Mouse (Mus musculus) kidney, embryonic 14.5 days (tissue): ENCODE measurements around the gene Sepsecs. TPM values are rescaled to one million over a fixed set of nuclear protein-coding genes. Genes with fewer than 3 reads are reported as not detected.

Source experiments
- ATAC-seq: fragments of 200-750 bp; cut with Nextera tagmentation; 2 replicates; pipeline ENCODE4 v1.8.0; 2017; ENCODE audit warnings: moderate number of reproducible peaks, mild to moderate bottlenecking, moderate TSS enrichment, moderate library complexity; ENCODE audit not compliant: low FRiP score, low TSS enrichment
- H3K27ac ChIP-seq: fragments of 300-500 bp; sonication (generic); 2 replicates; pipeline ENCODE4 v1.5.1; 2014; ENCODE audit warnings: low read depth, mild to moderate bottlenecking, low read length, moderate library complexity, mixed read lengths
- H3K27me3 ChIP-seq: fragments of 300-500 bp; sonication (generic); 2 replicates; pipeline ENCODE4 v1.6.1; 2014; ENCODE audit warnings: mild to moderate bottlenecking, low read length; ENCODE audit not compliant: control insufficient read depth, insufficient read depth
- H3K36me3 ChIP-seq: fragments of 300-500 bp; sonication (generic); 2 replicates; pipeline ENCODE4 v1.6.1; 2014; ENCODE audit warnings: low read length, mixed read lengths; ENCODE audit not compliant: control insufficient read depth, insufficient read depth
- H3K4me1 ChIP-seq: fragments of 300-500 bp; sonication (generic); 2 replicates; pipeline ENCODE4 v1.6.1; 2014; ENCODE audit warnings: low read length, mixed read lengths; ENCODE audit not compliant: control insufficient read depth, insufficient read depth
- H3K4me2 ChIP-seq: fragments of 300-500 bp; sonication (generic); replicated peaks from 2 replicates; pipeline ENCODE4 v1.6.1; 2014; ENCODE audit warnings: low read depth, mild to moderate bottlenecking, low read length
- H3K4me3 ChIP-seq: fragments of 300-500 bp; sonication (generic); 2 replicates; pipeline ENCODE4 v1.5.1; 2014; ENCODE audit warnings: mild to moderate bottlenecking, low read length
- H3K9ac ChIP-seq: fragments of 300-500 bp; sonication (generic); 2 replicates; pipeline ENCODE4 v1.6.1; 2014; ENCODE audit warnings: low read depth, mild to moderate bottlenecking, low read length, moderate library complexity
- H3K9me3 ChIP-seq: fragments of 300-500 bp; sonication (generic); 2 replicates; pipeline ENCODE4 v1.6.1; 2016; ENCODE audit warnings: low read length; ENCODE audit not compliant: control insufficient read depth
- WGBS: fragments of 180-500 bp; shearing (Covaris S2); extraction: QIAGEN DNeasy Blood & Tissue Kit; methylation state at CpG from one replicate; pipeline ENCODE4 v1.1.7; 2014; 5-methylcytosine and 5-hydroxymethylcytosine counted together
- polyA plus RNA-seq: library from polyadenylated mRNA; unstranded; fragments of >200 nt; fragmentation: Nextera tagmentation; extraction: Ambion mirVana; gene quantifications from 2 replicates; pipeline ENCODE4 v1.2.1, GENCODE M21; 2014

The Sepsecs gene
- polyA plus RNA-seq, 1 experiment from 2014 or later, result 9.2 TPM

DNA sequence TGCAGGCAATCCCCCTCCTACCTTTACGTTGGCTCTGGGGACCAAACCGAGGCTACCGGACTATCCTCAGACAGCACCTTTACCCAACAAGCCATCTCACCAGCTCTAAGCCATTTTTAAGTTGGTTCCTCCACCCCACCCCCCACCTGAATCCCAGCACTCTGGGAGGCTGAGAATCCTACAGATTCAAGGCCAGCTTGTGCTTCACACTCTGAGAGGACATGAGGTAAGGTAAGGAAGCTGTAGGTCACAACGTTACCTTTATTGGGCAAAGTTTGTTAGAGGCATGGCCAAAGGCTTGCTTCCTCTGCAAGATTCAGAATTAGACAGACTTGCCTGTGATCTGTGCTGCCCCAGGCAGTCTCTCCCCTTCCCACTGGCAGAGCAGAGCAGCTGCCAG is 10.7 kb upstream of the Sepsecs start:
- Histone ChIP-seq H3K9ac (no peak overlapping the region), H3K9me3 (no peaks in the 10 kb centered on the region), H3K27ac (no peak overlapping the region), H3K4me2 (no peak overlapping the region), H3K4me1 (no peaks in the 10 kb centered on the region), H3K36me3 (no peaks in the 10 kb centered on the region), H3K27me3 (no peaks in the 10 kb centered on the region), H3K4me3 (no peak overlapping the region)
- ATAC-seq, result no peak
- WGBS, result 71% methylated on average over 4 of the region's 4 CpGs

DNA sequence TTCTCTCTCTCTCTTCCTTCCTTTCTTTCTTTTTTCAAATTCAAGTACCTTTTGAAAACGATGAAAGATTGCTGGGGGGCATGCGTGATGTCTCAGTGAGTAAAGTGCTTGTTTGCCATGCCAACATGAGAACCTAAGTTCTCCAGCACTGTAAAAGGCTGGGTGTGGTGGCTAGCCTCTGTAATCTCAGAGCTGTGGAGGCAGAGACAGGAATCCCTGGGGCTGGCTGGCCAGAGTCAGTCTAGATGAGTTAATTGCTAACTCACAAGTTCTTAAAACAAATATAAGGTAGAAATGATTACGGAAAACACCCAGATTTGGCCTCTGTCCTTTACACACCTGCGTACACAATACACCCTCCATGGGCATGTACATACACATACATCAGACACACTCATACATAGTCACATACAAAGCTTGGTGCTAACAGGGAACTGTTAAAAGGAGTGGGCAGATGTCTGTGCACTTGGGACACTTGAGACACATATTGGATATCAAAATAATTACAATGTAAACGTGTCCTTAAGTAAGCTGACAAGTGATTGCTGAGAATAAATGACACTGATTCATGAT is 9.1 kb upstream of the Sepsecs start:
- Histone ChIP-seq H3K9me3 (no peaks in the 10 kb centered on the region), H3K27me3 (no peaks in the 10 kb centered on the region), H3K27ac (no peak overlapping the region), H3K4me1 (no peaks in the 10 kb centered on the region), H3K4me2 (no peak overlapping the region), H3K4me3 (no peak overlapping the region), H3K36me3 (no peaks in the 10 kb centered on the region), H3K9ac (no peak overlapping the region)
- ATAC-seq, result no peak
- 81% methylated on average over 5 of the region's 5 CpGs for WGBS

DNA sequence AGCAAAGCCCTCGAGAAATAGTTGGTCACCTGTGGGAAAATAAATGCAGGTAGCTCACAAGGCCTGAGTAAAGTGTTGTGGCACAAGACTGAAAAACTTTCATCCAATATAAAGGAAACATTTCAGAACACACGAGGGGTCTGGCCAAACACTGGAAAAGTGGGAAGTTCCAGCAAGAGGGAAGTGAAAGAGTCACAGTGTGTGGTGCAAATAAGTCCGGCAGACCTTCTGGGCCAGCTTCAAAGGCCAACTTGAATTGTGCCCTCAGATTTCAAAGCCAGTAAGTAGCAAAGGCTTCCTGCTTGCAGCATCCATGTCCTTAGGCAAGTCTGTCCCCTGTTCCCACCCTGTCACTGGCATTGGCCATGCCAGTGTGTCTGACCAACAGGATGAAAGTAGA is 7.6 kb upstream of the Sepsecs start:
- Histone ChIP-seq H3K4me2 (no peak overlapping the region), H3K9ac (no peak overlapping the region), H3K36me3 (no peaks in the 10 kb centered on the region), H3K4me3 (no peak overlapping the region), H3K9me3 (no peaks in the 10 kb centered on the region), H3K27me3 (no peaks in the 10 kb centered on the region), H3K4me1 (no peaks in the 10 kb centered on the region), H3K27ac (no peak overlapping the region)
- WGBS, result 74% methylated on average over 3 of the region's 3 CpGs
- no peak for ATAC-seq

DNA sequence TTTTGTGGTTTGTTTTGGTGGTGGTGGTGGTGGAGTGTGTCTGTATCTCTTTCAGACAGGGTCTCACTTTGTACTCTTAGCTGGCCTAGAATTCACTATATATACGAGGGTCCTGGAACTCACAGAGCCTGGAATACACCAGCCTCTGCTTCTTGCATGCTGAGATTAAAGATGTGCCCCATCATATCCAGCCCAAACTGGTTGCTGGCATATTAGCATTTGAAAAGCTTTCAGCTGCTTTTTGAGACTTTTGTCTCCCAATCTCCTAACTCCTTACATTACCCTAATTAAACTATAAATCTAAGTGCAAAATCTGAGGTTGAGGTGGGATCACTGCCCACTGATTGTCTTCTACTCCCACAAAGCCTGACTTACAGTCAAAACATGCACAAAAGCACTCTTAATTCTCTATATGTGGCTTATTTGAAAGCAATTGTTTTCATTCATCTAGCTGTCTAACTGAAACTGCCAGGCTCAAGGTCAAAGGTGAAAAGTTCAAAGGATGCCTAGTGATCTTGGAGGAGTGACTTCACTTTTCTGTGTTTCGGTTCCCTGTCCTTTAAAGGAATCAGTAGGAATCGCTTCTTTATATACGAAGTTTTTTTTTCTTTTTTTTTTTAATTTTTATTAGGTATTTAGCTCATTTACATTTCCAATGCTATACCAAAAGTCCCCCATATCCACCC is 5.0 kb upstream of the Sepsecs start:
- Histone ChIP-seq H3K9ac (no peak overlapping the region), H3K4me1 (no peaks in the 10 kb centered on the region), H3K27me3 (no peaks in the 10 kb centered on the region), H3K27ac (no peak overlapping the region), H3K4me3 (no peak overlapping the region), H3K4me2 (no peak overlapping the region), H3K9me3 (no peaks in the 10 kb centered on the region), H3K36me3 (no peaks in the 10 kb centered on the region)
- 64% methylated on average over 4 of the region's 4 CpGs for WGBS
- no peak for ATAC-seq

DNA sequence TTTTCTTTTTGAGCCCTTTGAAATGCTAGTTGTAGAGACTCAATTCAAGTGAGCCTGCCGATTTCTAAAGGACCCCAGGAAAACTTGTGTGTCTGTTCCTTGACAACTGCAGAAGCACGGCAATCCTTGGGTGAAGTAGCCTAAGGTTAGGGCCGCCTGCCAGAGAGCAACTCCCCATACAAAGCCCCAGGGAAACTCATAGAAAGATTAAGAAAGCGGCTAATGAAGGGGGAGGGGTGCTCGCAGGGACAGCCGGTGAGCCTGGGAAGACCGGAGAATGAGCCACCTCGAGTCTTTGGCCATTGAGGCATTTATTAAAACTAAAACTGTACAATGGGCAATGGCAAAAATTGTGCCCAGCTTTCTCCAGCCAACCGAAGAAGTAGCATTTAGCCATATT is 3.8 kb upstream of the Sepsecs start:
- H3K9me3 ChIP-seq, result no peaks in the 10 kb centered on the region
- H3K27me3 ChIP-seq, result no peaks in the 10 kb centered on the region
- H3K4me1 ChIP-seq, result peaks cover 3% of the 10 kb centered on the region; the same call in 1 of the 2 replicates
- H3K9ac ChIP-seq, result no peak overlapping the region
- no peaks in the 10 kb centered on the region for H3K36me3 ChIP-seq
- no peak overlapping the region for H3K4me3 ChIP-seq
- no peak overlapping the region for H3K4me2 ChIP-seq
- no peak for ATAC-seq
- WGBS, result 54% methylated on average over 9 of the region's 9 CpGs
- H3K27ac ChIP-seq, result no peak overlapping the region

DNA sequence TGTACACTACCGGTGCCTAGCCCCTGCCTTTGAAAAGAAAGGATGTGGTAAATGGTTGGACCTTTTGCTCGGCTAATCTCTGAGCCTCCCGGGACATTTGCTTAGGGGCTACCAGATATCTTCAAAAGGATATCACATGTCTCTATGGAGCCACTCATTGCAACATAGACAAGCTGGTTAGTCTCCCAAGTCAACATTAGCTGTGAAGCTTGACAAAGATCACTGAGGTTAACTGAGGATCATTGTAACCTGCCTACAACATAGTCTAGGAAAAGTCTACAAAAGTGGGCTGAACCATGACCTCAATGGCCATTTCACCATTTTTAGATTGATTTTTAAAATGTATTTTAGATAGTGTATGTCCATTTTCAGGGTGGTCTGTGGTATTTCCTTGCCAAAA is 1.2 kb upstream of the Sepsecs start:
- 94% methylated on average over 3 of the region's 3 CpGs for WGBS
- H3K9ac ChIP-seq, result no peak overlapping the region
- H3K4me2 ChIP-seq, result no peak overlapping the region
- peaks cover 3% of the 10 kb centered on the region; the same call in 1 of the 2 replicates for H3K4me1 ChIP-seq
- H3K27ac ChIP-seq, result no peak overlapping the region
- no peaks in the 10 kb centered on the region; the same call in 1 of the 2 replicates for H3K36me3 ChIP-seq
- no peak for ATAC-seq
- no peaks in the 10 kb centered on the region for H3K9me3 ChIP-seq
- H3K27me3 ChIP-seq, result no peaks in the 10 kb centered on the region
- H3K4me3 ChIP-seq, result no peak overlapping the region

DNA sequence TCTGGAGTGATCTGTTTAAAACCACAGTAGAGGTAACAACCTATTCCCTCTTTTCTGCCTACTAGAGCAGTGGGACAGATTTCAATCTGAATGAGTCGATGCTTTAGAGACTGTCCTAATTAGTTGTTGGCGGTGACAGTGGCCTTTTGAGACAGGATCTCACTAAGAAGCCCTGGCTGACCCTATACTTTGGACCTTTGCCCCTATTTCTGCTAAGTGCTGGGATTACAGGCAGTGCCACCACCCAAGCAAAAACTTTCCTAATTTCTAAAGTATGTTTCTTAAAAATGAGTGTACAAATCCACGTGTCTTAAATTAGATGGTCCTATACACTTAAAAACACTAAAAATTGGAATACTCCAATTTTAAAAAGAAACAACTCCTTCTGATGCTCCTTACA is 2.7 kb downstream of the Sepsecs start:
- no peak overlapping the region for H3K4me3 ChIP-seq
- peaks cover 3% of the 10 kb centered on the region; the same call in 1 of the 2 replicates for H3K4me1 ChIP-seq
- H3K27me3 ChIP-seq, result no peaks in the 10 kb centered on the region
- no peak overlapping the region for H3K9ac ChIP-seq
- H3K36me3 ChIP-seq, result peaks cover 24% of the 10 kb centered on the region
- WGBS, result 89% methylated on average over 3 of the region's 3 CpGs
- ATAC-seq, result no peak
- no peak overlapping the region for H3K4me2 ChIP-seq
- no peaks in the 10 kb centered on the region for H3K9me3 ChIP-seq
- no peak overlapping the region for H3K27ac ChIP-seq

DNA sequence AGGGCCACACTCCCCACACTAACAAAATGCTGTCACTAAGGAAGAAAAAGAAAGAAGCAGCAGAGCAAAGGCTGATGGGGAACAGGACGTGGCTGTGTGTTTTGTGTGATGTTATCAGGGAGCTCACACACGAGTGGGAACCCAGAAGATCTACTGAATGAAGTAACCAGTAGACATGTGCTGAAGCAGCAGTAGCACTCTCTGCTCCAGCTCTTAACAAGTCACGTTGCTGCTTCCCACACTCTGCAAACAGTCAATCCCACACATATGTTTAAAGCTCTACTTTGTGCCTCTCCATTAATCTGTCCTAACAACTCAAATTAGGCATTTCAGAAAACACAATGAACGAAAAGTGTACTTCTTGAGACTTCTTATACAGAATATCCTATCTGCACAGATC is 11.6 kb downstream of the Sepsecs start:
- ATAC-seq, result no peak
- no peaks in the 10 kb centered on the region for H3K4me1 ChIP-seq
- H3K27ac ChIP-seq, result no peak overlapping the region
- H3K9me3 ChIP-seq, result no peaks in the 10 kb centered on the region
- H3K4me3 ChIP-seq, result no peak overlapping the region
- H3K4me2 ChIP-seq, result no peak overlapping the region
- no peak overlapping the region for H3K9ac ChIP-seq
- H3K27me3 ChIP-seq, result no peaks in the 10 kb centered on the region
- WGBS, result 75% methylated on average over 4 of the region's 4 CpGs
- peaks cover 21% of the 10 kb centered on the region for H3K36me3 ChIP-seq

DNA sequence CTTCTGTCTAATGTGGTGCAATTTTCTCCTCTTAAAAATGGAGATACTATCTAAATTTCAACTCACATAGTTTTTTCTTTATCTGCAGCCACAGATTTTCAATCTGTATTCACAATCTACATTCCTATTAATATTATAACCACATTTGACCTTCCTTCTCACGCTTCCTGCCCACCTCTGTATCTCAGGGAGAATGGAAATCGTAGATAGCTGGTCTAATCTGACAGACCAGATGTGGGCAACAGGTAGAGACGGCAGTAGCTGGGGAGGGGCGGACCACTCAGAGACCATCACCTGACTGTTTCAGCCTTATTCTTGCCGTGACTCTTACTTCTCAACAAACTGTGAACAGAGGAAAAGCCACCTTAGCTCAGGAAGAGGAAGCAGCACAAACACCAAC is 12.2 kb downstream of the Sepsecs start:
- Histone ChIP-seq H3K4me3 (no peak overlapping the region), H3K27ac (no peak overlapping the region), H3K36me3 (peaks cover 24% of the 10 kb centered on the region), H3K9me3 (no peaks in the 10 kb centered on the region), H3K4me2 (no peak overlapping the region), H3K9ac (no peak overlapping the region), H3K27me3 (no peaks in the 10 kb centered on the region), H3K4me1 (no peaks in the 10 kb centered on the region)
- no peak for ATAC-seq
- WGBS, result 93% methylated on average over 5 of the region's 5 CpGs
